In the genomic region with DNA sequence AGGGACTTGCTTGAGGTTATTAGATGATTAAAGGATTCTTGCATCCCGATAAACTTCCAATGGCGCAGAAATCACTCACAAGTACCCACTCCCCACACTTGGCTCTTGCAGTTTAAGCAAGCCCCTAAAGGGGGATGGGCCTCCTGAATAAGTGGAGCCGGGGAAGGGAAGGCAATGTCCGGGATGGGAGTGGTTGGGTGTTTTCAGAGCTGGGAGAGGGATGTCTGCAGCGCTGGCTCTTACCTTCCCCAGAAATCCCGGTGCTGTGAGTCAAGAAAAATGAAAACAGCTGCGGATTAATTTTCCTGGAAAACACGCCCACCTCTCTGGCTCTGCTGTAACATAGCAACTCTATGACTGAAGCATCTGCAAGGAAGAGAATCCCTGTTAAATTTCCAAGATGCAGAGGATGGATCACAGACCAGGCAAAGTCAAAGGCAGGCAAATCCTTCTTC, we compare ENCODE assay signal across 8 mouse cellular contexts. TPM values are rescaled to one million over a fixed set of nuclear protein-coding genes. Genes with fewer than 3 reads are reported as not detected.
DNase-seq lines count a peak whose midpoint lies in the region; ATAC-seq and TF ChIP-seq lines count a peak whose summit lies in the region.

A gene (minus strand): TSS at position 405 of the 455 bp plus-strand sequence.

- no peaks in the 10 kb centered on the region for H3K36me3 ChIP-seq in hindbrain, embryonic 13.5 days
- H3K36me3 ChIP-seq in midbrain, embryonic 10.5 days: no peaks in the 10 kb centered on the region

- peak within 1 kb of the TSS; percentile 64 for H3K9ac ChIP-seq in hindbrain, embryonic 13.5 days

- peak; percentile 53; the same call in 1 of the 2 replicates for ATAC-seq in hindbrain, embryonic 13.5 days (ENCODE audit: low FRiP score)
- ATAC-seq in erythroblast, adult 5-6 weeks (replicated peaks; ENCODE audit: low FRiP score, poor library complexity, severe bottlenecking): no peak

- peak within 1 kb of the TSS; percentile 75 for H3K4me2 ChIP-seq in hindbrain, embryonic 13.5 days

- under 1% methylated on average over 8 of the region's 8 CpGs for WGBS in hindbrain, embryonic 13.5 days
- WGBS in midbrain, embryonic 10.5 days: 0% methylated on average over 8 of the region's 8 CpGs

- no peak for TF ChIP-seq CTCF in gastrocnemius, adult 2 months (IDR thresholded peaks at IDR 0.05)

- H3K4me1 ChIP-seq in hindbrain, embryonic 13.5 days (replicated peaks): peaks cover 13% of the 10 kb centered on the region
- H3K4me1 ChIP-seq in midbrain, embryonic 10.5 days: peaks cover 21% of the 10 kb centered on the region

- H3K27ac ChIP-seq in gastrocnemius, adult 2 months: no peak within 1 kb of the TSS
- peak within 1 kb of the TSS; percentile 78 for H3K27ac ChIP-seq in hindbrain, embryonic 13.5 days
- no peak within 1 kb of the TSS for H3K27ac ChIP-seq in midbrain, embryonic 10.5 days (replicated peaks)

- peak within 1 kb of the TSS; percentile 65 for H3K4me3 ChIP-seq in gastrocnemius, adult 2 months
- H3K4me3 ChIP-seq in hindbrain, embryonic 13.5 days: peak within 1 kb of the TSS; percentile 43
- peak within 1 kb of the TSS; percentile 57 for H3K4me3 ChIP-seq in midbrain, embryonic 10.5 days

- intact Hi-C loops in gastrocnemius, adult 2 months (cut with DNase I): no loop called here

- H3K27me3 ChIP-seq in hindbrain, embryonic 13.5 days: 0 out of 2 replicates have a peak, but pooled peaks cover 2% of the 10 kb centered on the region
- no peaks in the 10 kb centered on the region for H3K27me3 ChIP-seq in midbrain, embryonic 10.5 days (ENCODE audit: low read depth, poor library complexity, severe bottlenecking)

- DNase-seq in gastrocnemius, adult 2 months: peak; percentile 19
- no peak for DNase-seq in gastrocnemius, postnatal 25 days
- peak; percentile 1 for DNase-seq in 3T3-L1 (ENCODE audit: low read depth, low spot score)
- peak; percentile 47 for DNase-seq in embryo, embryonic 9.5 days (ENCODE audit: extremely low spot score)
- DNase-seq in midbrain, embryonic 10.5 days (ENCODE audit: low spot score): peak; percentile 50
- no peak for DNase-seq in ovary, adult 18-20 months (ENCODE audit: low spot score)

- H3K9me3 ChIP-seq in hindbrain, embryonic 13.5 days: no peaks in the 10 kb centered on the region
- H3K9me3 ChIP-seq in midbrain, embryonic 10.5 days (replicated peaks): no peaks in the 10 kb centered on the region

RNA-seq across cellular contexts. Expression of the gene that starts here (rescaled TPM):
- total RNA-seq in gastrocnemius, adult 2 months (2021): under 1 TPM; 0.26 to 0.67 TPM
- 1 to 10 TPM in 1 of 2 experiments, under 1 TPM in 1; 0.82 to 3.2 TPM for total RNA-seq in gastrocnemius, postnatal 25 days (2021)
- 63.0 and 69.8 TPM in 2 replicates for polyA plus RNA-seq in hindbrain, embryonic 13.5 days (2015; fragmentation: Nextera tagmentation; extraction: Ambion mirVana)
- polyA plus RNA-seq in midbrain, embryonic 10.5 days (2016; fragmentation: Nextera tagmentation; extraction: Ambion mirVana): 6.0 and 9.9 TPM in 2 replicates
- total RNA-seq in erythroblast, adult 5-6 weeks (2015; ENCODE audit: low replicate concordance): not detected in 2 replicates
- not detected in 2 replicates for total RNA-seq in erythroblast, adult 5-6 weeks (2017; ENCODE audit: low replicate concordance)

Comparison
In these comparisons a context has a peak if more than half of its experiments do, and no peak if none do; other contexts are left out.
1. Peak in DNase-seq and H3K4me3 ChIP-seq in gastrocnemius, adult 2 months; RNA of the gene not detected or under 1 TPM.
2. DNase-seq: peak in 3T3-L1 (single experiment), embryo, embryonic 9.5 days (single experiment) and midbrain, embryonic 10.5 days (single experiment); none in gastrocnemius, postnatal 25 days (single experiment) and ovary, adult 18-20 months (single experiment).
3. Peak in every context shown above with its lines, with median percentiles within 50 percentile points of each other: H3K4me3 ChIP-seq.